Mouse (Mus musculus): ENCODE data around the gene Cript. TPM values are rescaled to one million over a fixed set of nuclear protein-coding genes. Genes with fewer than 3 reads are reported as not detected.

Gene Cript
- total RNA-seq, 2 experiments from 2014 or later = 62.1 to 64.1 TPM

DNA sequence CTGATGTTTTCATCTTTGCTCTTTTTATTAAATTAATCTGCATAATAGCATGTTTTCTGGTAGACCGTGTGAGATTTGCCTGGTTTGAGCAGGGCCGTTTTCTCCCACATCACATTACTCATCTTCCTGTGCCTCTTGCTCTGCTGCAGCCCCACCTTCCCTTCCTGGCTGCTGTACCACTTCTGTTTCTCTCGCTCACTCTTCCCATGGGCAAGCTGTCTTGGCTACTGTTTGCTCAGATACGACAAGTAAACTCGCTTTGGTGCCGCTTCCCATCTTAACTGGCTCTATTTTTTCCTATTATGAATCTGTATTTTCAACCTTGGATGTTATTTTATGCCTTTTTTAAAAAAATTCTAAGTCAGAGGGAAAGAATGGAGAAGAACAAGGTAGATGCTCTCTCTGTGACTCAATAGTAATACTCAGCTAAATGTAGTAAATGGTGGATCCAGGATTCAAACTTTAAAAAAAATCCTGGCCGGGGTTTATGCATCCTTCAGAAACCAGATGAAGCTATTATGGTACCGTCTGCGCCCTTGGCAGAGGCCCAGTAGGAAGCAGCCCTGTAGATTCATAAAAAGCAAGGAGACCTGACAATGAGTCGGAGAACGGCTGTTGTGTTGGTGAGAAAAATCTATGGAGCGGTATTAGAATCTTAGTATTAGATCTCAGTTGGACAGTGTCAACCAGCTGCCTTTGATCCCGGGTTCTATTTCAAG, 13.9 kb upstream of the Cript start:
- H3K27ac ChIP-seq = no peak overlapping the region
- intact Hi-C loops (cut with DNase I) = loop anchor here (5.0 kb wide), 1 partner anchor 49 kb away; the partner anchor contains the start of gene Rhoq
- peak; percentile 52 to 60 for DNase-seq (ENCODE audit: extremely low spot score in 1 of 2, low spot score in 2 of 2)
- TF ChIP-seq CTCF (IDR thresholded peaks at IDR 0.05) = no peak
- no peak overlapping the region for H3K4me3 ChIP-seq

DNA sequence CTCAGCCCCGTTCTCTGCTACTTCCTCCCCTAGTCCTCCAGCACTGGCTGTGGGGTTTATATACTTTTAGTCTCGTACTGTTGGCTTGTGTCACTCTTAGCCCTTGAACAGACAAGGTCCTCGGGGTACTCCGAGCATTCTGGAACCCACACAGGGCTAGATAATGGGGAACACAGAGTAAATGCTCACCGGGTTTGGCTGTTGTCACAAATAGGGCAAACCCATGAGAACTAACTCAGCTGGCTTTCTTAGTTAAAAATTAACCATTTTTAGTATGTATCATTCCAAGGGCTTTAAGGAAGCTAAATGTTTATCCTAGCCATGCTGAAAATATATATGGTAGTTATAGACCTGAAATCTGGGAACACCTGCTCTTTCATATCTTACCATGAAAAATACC, 5.7 kb upstream of the Cript start:
- no peak overlapping the region for H3K27ac ChIP-seq
- no peak overlapping the region for H3K4me3 ChIP-seq
- no peak for TF ChIP-seq CTCF (IDR thresholded peaks at IDR 0.05)
- DNase-seq (ENCODE audit: extremely low spot score in 1 of 2, low spot score in 2 of 2) = no peak
- intact Hi-C loops (cut with DNase I) = no loop called here

GRCm38 (mm10) chr17:87024491-87025242, 683 bp upstream of the Cript start:
- TF ChIP-seq CTCF (IDR thresholded peaks at IDR 0.05) = no peak
- DNase-seq (ENCODE audit: extremely low spot score in 1 of 2, low spot score in 2 of 2) = peak in 1 of 2 experiments; percentile 24
- H3K27ac ChIP-seq = peak overlapping the region; percentile 76
- peak overlapping the region; percentile 78 for H3K4me3 ChIP-seq
- intact Hi-C loops (cut with DNase I) = loop anchor here (2.0 kb wide), 1 partner anchor 62 kb away; the partner anchor contains the start of gene Rhoq

DNA sequence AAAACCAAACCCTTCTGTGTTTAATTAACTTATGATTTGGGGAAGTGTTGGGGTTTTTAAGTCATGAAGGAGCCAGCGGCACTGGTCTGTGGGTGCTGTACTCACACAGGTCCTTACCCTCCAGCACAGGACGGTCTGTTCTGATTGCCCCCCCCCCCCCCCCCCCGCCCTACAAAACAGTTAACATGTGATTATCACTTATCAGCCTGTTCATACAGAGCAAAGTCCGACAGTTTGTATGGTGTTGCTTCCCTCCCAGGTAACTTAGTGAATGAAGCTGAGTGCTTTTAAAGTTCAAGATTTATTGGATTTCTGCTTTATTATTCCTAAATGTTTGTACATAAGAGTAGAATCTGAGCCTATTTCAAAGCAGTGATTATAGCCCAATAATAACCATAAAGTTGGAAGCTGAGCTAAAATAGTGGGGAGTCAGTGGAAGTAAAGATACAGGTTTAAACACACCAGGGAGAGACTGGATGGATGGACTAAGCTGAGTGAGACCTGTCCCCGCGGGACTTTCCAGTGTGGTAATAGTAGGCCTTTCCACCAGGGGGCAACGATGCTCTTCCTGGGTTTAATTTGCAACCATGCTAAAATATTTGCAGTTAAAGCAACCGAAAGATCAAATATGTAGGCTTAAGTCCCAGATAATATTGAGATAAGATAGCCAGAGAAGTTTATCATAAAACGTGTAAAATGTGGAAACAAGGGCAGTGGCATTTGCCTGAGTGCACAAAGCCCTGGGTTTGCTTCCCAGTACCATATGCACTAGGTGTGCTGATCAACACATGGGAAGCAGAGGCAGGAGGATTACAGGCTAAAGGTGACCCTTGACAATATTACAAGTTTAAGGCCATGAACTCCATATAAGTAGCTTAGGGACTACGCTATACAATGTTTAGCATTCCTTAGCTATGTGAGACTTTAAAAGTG, 11.1 kb downstream of the Cript start:
- intact Hi-C loops (cut with DNase I) = loop anchor here (2.0 kb wide), 1 partner anchor 212 kb away; no protein-coding TSS in a partner anchor
- Histone ChIP-seq H3K27ac (no peak overlapping the region), H3K4me3 (no peak overlapping the region)
- DNase-seq (ENCODE audit: extremely low spot score in 1 of 2, low spot score in 2 of 2) = no peak
- peak; percentile 81 for TF ChIP-seq CTCF (IDR thresholded peaks at IDR 0.05)

DNA sequence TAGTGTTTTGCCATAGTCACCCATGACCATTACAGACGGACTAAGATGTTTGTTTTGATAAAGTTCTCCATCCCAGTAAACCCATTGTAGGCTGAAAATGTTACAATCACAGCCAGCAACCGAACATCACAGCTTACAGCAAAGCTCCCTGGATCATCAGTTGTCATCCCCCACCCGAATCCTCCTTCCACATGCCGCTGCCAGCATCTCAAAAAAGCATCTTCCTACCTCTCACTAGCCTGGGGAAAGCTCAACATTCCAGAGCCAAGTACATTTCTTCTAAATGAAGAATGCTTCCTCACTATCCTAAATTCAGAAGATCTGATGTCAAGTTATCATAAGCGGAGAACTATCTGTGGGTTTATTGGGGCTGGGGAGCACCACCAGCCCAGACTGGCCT, 13.1 kb downstream of the Cript start:
- intact Hi-C loops (cut with DNase I) = no loop called here
- no peak overlapping the region for H3K27ac ChIP-seq
- no peak for TF ChIP-seq CTCF (IDR thresholded peaks at IDR 0.05)
- no peak overlapping the region for H3K4me3 ChIP-seq
- no peak for DNase-seq (ENCODE audit: extremely low spot score in 1 of 2, low spot score in 2 of 2)

DNA sequence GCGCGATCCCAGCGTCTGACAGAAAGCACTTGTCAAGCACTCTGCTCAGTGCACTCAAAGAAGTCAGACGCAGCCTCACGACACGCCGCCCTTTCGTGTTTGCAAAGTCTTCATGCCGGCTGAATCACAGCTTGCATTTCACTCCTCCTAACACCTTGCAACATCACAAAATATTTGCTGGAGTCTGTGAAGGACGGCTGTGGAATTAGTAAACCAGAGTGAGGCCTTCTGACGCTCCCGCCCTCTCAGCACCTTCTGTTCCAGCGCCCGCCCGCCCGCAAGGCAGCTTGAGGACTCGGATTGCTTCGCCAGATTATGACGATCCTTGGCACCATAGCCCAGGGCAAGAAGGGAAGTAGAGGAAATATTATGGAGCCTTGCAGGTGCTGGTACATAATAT, 16.4 kb downstream of the Cript start:
- TF ChIP-seq CTCF (IDR thresholded peaks at IDR 0.05) = no peak
- Histone ChIP-seq H3K27ac (no peak overlapping the region), H3K4me3 (no peak overlapping the region)
- peak; percentile 62 to 70 for DNase-seq (ENCODE audit: extremely low spot score in 1 of 2, low spot score in 2 of 2)
- intact Hi-C loops (cut with DNase I) = loop anchor here (2.0 to 5.0 kb wide), 3 partner anchors 66 to 531 kb away; partner anchors contain the start of gene Socs5

DNA sequence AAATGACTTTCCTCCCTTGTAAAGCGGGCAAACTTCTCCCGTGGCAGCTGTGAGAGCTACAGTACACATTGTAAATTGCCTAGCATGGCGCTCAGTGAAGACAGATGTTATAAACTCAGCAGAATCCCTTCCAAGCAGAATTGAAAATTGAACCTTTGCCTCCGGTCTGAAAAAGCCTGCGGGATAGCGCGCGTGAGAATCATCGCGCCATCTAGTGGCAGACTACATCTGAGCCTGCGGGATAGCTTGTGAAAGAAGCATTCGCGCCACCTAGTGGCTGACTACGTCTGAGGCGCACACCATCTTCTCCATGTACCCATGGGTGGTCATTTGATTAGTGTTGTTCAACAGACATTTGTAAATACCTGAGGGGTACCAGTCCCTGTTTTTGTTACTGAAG, 19.0 kb downstream of the Cript start:
- peak; percentile 89 to 92 for DNase-seq (ENCODE audit: extremely low spot score in 1 of 2, low spot score in 2 of 2)
- Histone ChIP-seq H3K27ac (no peak overlapping the region), H3K4me3 (no peak overlapping the region)
- intact Hi-C loops (cut with DNase I) = loop anchor here (2.0 to 5.0 kb wide), 6 partner anchors 63 to 528 kb away; partner anchors contain the start of genes Rhoq and Socs5
- no peak; the same call in none of the 2 replicates for TF ChIP-seq CTCF (IDR thresholded peaks at IDR 0.05)

DNA sequence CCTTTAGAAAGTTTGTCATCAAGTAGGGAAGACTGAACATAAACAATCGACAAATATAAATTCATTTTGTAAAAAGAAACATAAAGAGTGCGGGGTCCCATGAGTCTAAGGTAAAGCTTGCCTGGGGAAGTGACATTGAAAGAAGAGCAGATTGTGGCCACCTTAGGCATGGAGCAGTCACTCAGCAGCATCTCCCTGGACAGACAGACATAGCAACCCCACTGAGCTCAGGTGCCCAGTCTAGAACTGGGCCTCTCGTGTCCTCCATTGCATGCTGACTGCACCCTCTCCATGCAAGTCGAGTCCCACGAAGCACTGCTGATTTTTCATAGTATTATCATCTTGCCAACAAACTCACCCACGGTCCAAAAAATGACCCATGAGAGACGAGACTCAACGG, 19.4 kb downstream of the Cript start:
- intact Hi-C loops (cut with DNase I) = loop anchor here (2.0 to 5.0 kb wide), 6 partner anchors 63 to 528 kb away; partner anchors contain the start of genes Rhoq and Socs5
- TF ChIP-seq CTCF (IDR thresholded peaks at IDR 0.05) = no peak
- Histone ChIP-seq H3K4me3 (no peak overlapping the region), H3K27ac (no peak overlapping the region)
- no peak for DNase-seq (ENCODE audit: extremely low spot score in 1 of 2, low spot score in 2 of 2)

- H3K27ac ChIP-seq = no peak overlapping the region
- H3K4me3 ChIP-seq = no peak overlapping the region
- no peak for DNase-seq (ENCODE audit: extremely low spot score in 1 of 2, low spot score in 2 of 2)
- TF ChIP-seq CTCF (IDR thresholded peaks at IDR 0.05) = no peak
- intact Hi-C loops (cut with DNase I) = no loop called here
These were observed 24.3 kb downstream of the Cript start for GRCm38 (mm10) chr17:87049696-87050095.

DNA sequence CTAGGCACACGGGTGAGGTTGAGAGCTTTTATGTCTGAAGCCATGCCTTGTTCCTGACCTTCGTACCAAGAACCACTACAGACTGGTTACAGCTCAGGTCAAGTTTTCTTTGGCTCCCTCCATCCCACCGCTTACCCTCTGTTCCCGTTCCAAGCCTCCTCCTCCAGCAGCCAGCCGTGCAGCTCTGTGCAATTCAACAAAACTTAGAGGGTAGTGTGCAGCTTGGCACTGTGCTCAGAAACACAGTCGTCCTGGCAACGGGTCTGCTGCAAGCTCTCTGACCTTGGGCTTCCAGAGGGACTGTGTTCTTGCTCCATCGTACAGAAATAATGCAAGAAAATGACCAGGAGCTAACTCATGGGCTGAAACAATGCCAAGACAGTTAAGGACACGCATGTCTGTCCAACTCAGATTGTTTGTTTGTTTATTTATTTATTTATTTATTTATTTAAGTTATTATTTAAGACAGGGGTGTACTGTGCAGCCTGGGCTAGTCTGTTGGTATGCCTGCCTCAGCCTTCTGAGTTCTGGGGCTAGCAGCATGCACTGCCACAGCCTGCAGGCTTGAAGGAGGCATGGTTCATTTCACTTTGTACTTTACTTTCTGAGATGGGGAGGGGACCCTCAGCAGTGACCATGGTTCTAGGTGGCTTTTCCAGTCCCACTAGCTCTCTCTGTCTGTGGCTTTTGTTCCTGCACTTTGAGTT, 25.3 kb downstream of the Cript start:
- Histone ChIP-seq H3K4me3 (no peak overlapping the region), H3K27ac (peak overlapping the region; percentile 32; the same call in 1 of the 2 replicates)
- intact Hi-C loops (cut with DNase I) = no loop called here
- no peak for TF ChIP-seq CTCF (IDR thresholded peaks at IDR 0.05)
- peak in 1 of 2 experiments; percentile 38 for DNase-seq (ENCODE audit: extremely low spot score in 1 of 2, low spot score in 2 of 2)

DNA sequence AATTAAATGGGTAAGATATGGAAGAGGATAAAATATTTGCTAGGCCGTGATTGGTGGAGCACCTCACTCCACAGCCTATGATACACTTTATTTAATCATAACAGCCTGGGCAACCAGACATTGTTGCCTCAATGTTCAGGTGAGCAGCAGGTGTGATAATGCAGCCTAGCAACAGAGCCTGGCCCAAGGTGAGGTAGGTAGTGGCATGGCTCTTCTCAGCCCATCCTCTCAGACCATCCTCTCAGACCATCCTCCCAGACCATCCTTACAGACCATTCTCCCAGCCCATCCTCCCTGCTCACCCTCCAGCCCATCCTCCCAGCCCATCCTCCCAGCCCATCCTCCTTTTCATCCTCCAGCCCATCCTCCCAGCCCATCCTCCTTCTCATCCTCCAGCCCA, 26.3 kb downstream of the Cript start:
- no peak for DNase-seq (ENCODE audit: extremely low spot score in 1 of 2, low spot score in 2 of 2)
- no peak overlapping the region for H3K4me3 ChIP-seq
- TF ChIP-seq CTCF (IDR thresholded peaks at IDR 0.05) = no peak
- intact Hi-C loops (cut with DNase I) = no loop called here
- no peak overlapping the region for H3K27ac ChIP-seq
